Mouse (Mus musculus) stomach, postnatal 0 days (tissue): ENCODE results near the gene Oxsr1.

Experiments used
- CTCF ChIP-seq: IDR thresholded peaks from 2 replicates; pipeline ENCODE4 v1.5.1; 2016; ENCODE audit warnings: antibody characterized with exemption, low read depth, mild to moderate bottlenecking, moderate library complexity
- EP300 ChIP-seq: optimal IDR thresholded peaks from 2 replicates; pipeline ENCODE3; 2016; ENCODE audit warnings: antibody characterized with exemption

- TF ChIP-seq CTCF, result no peak
- no peak for TF ChIP-seq EP300
Measured at GRCm38 (mm10) chr9:119214601-119215000, 107.6 kb downstream of the Oxsr1 start.
